Mouse (Mus musculus) splenic B cell, adult 2 months (primary cell): ENCODE data around the gene Syngap1.

Experiments
- DNase-seq: peaks from one replicate; pipeline ENCODE4 v3.0.0-alpha.2; 2011; ENCODE audit warnings: low read depth, low spot score
- H3K27me3 ChIP-seq: 2 replicates; pipeline ENCODE4 v1.6.1; 2012; ENCODE audit warnings: mild to moderate bottlenecking, low read length, moderate library complexity, mixed read lengths; ENCODE audit not compliant: control insufficient read depth, poor library complexity, insufficient read depth, severe bottlenecking
- H3K36me3 ChIP-seq: 2 replicates; pipeline ENCODE4 v1.6.1; 2012; ENCODE audit warnings: mild to moderate bottlenecking, low read length, moderate library complexity, mixed read lengths; ENCODE audit not compliant: control insufficient read depth, poor library complexity, insufficient read depth, severe bottlenecking

The Syngap1 gene

GRCm38 (mm10) chr17:26945824-26946495, 4.9 kb downstream of the Syngap1 start:
- Histone ChIP-seq H3K36me3 (no peaks in the 10 kb centered on the region), H3K27me3 (peaks cover 6% of the 10 kb centered on the region; the same call in 1 of the 2 replicates)
- no peak for DNase-seq

GRCm38 (mm10) chr17:26946567-26946966, 5.5 kb downstream of the Syngap1 start:
- DNase-seq = no peak
- Histone ChIP-seq H3K27me3 (peaks cover 4% of the 10 kb centered on the region; the same call in 1 of the 2 replicates), H3K36me3 (no peaks in the 10 kb centered on the region)

DNA sequence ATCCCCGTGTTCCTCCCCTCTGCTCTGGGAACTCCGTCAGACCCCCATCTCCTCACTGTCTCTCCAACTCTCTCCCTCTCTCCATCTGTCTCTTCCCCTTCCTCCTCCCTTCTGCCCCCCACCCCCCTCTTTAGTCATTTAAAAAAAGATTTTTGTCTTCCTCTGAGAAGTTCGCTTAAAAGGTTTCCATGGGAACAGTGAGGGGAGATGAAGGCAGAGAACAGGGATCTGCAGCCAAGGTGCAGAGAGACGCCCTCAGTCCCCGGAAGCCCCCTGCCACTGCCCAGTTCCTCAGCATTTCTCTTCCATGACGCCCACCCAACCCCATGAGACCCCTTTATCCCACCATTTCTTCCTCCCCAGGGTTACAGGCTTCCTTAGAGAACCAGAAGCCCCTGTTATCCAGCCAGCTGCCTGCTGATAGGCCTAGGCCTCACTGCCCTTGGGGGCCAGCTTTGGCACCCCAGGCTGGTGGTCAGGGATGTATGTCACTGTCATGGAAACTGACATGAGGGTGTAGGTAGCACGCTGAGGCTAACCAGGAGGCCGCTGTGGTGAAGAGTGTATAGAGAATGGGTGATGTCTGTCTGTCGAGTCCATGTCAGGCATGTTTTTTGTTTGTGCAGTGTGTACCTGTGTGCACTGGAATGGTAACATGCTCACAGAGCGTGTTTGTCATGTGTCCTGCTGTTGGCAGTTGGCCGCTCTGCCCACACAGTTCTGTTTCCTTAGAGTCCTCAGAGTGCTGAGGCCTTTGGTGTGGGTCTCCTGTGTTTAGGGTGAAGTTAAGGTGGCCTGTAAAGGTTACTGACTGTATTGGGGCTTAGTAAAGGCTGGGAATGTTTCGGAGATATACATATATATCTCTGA, 6.4 kb downstream of the Syngap1 start:
- Histone ChIP-seq H3K36me3 (no peaks in the 10 kb centered on the region), H3K27me3 (peaks cover 4% of the 10 kb centered on the region; the same call in 1 of the 2 replicates)
- no peak for DNase-seq

GRCm38 (mm10) chr17:26948316-26949050, 7.4 kb downstream of the Syngap1 start:
- Histone ChIP-seq H3K36me3 (no peaks in the 10 kb centered on the region), H3K27me3 (peaks cover 4% of the 10 kb centered on the region; the same call in 1 of the 2 replicates)
- no peak for DNase-seq

DNA sequence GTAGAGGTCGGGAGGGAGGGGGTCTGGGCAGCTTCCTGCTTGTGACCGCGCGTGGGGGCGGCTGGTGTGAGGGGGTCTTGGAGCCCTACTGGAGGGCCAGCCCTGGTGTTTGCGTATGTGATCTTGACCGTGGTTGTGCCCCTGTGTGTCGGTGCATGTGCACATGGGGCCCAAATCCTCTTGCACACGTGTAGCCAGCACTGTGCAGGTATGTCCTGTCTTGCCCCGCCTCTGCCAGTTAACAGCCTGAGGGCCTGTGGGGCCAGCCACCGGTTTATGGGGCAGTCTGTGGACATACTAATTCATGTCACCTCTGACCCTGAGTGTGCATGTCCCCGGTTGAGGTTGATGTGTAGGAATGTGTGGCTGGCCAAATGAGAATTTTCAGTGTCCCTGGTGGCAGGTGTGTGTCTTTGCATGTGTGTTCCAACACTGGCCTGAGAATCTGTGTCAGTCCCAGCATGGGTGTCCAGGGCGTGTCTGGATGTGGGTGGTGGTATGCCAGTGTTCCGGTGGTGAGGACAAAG, 8.1 kb downstream of the Syngap1 start:
- peak; percentile 50 for DNase-seq
- Histone ChIP-seq H3K27me3 (peaks cover 4% of the 10 kb centered on the region; the same call in 1 of the 2 replicates), H3K36me3 (no peaks in the 10 kb centered on the region)

- no peaks in the 10 kb centered on the region for H3K36me3 ChIP-seq
- peaks cover 4% of the 10 kb centered on the region; the same call in 1 of the 2 replicates for H3K27me3 ChIP-seq
- DNase-seq = no peak
These were observed 8.8 kb downstream of the Syngap1 start for GRCm38 (mm10) chr17:26949866-26950265.

- no peaks in the 10 kb centered on the region for H3K36me3 ChIP-seq
- H3K27me3 ChIP-seq = peaks cover 4% of the 10 kb centered on the region; the same call in 1 of the 2 replicates
- DNase-seq = no peak
These were observed 9.7 kb downstream of the Syngap1 start for GRCm38 (mm10) chr17:26950560-26951288.

- DNase-seq = peak; percentile 89
- Histone ChIP-seq H3K36me3 (no peaks in the 10 kb centered on the region), H3K27me3 (peaks cover 4% of the 10 kb centered on the region; the same call in 1 of the 2 replicates)
These were observed 10.4 kb downstream of the Syngap1 start for GRCm38 (mm10) chr17:26951406-26951805.

DNA sequence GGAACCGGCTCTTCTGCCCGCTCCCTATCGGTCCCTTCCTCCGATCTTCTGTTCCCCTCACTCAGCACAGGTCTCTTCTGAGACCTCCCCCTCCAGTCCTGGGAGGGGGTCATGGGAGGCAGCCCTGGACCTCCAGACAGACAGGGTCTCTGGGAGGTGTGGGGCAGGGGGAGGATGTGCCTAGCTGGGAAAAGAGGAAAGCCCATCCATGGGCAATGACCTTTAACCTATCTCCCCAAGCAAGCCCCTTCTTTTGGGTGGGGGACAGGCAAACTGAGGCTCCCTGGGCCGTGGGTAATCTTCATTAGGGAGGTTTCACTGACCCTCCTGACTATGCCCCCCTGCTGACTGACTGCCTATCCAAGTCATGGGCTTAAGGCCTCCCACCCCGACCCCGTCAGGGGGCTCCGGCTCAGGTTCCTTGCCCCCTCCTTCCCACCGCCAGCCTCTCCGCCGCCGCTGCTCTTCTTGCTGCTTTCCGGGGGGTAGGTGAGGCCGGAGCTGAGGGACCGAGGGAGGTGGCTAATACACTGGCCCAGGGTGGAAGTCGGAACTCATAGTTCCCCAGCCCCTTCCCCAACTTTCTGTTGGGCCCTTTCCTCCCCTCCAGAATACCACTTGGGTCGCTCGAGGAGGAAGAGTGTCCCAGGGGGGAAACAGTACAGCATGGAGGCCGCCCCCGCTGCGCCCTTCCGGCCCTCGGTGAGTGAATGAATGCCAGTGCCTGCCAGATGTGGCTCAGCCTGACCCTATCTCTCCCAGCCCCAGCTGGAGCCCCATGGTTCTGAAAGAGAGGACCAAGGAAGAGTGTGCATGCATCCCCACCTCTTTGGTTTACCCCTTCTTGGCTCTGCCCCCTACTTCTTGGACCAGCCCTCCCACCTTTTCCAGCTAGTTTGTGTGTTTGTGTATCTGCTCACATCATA, 11.2 kb downstream of the Syngap1 start:
- no peak for DNase-seq
- peaks cover 4% of the 10 kb centered on the region; the same call in 1 of the 2 replicates for H3K27me3 ChIP-seq

DNA sequence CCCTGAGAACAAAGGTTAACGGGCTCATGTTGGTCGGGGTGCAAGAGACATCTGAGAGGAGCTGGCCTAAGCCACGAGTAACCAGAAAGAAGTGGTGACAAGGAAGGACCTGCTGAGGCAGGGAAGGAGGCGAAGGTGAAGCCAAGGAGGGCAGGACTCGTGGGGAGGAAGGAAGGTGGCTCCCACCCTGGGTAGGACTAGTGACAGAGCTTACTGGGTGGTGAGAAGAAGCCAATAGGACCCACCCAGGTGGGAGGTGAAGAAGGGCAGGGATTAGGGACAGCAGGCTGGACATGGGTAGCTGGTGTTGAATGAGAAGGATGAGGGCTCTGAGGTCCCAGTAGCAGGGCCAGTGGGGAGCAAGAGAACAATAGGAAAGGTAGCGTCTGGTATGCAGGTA, 12.1 kb downstream of the Syngap1 start:
- peaks cover 4% of the 10 kb centered on the region; the same call in 1 of the 2 replicates for H3K27me3 ChIP-seq
- DNase-seq = no peak
- H3K36me3 ChIP-seq = no peaks in the 10 kb centered on the region

More for the DNA sequence above, 11.2 kb downstream of the Syngap1 start:
- no peaks in the 10 kb centered on the region for H3K36me3 ChIP-seq

DNA sequence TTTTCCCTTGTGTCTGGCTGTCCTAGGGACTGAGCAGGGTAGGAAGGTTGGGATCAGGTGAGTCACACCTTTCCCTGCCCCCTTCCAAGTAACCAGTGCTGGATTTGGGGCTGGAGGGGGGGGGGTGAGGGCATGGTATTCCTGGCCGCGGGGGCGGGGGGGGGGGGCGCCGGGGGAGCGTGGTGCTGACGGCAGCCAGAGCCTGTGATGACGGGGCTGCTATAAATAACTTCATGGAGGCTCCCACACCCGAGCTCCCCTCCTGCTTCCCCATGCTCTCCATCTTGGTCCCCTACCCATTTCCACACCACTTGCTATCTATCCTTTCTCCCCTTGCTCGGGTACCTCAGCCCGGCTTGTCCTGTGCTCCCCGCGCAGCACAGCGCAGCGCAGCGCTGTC, 12.7 kb downstream of the Syngap1 start:
- H3K36me3 ChIP-seq = no peaks in the 10 kb centered on the region
- H3K27me3 ChIP-seq = peaks cover 2% of the 10 kb centered on the region; the same call in 1 of the 2 replicates
- no peak for DNase-seq

DNA sequence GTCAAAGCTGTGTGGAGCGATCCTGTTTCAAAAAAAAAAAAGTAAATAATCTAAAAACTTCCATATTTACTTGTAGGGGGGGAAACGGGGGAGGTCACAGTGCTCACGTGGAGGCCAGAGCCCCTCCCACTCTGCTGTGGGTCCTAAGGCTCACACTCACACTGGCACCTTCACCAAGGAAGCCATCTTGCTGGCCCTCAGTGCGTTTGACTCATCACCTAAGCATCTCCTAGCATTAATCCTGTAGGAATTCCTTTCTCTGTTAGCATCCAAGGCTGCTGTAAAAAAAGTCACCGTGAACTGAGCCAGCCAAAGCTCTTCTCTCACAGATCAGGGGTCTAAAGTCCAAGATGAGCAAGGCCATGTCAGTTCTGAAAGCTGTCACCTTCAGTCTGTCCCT, 15.3 kb downstream of the Syngap1 start:
- DNase-seq = no peak
- Histone ChIP-seq H3K27me3 (no peaks in the 10 kb centered on the region; the same call in 1 of the 2 replicates), H3K36me3 (no peaks in the 10 kb centered on the region)

GRCm38 (mm10) chr17:26956895-26957294, 15.8 kb downstream of the Syngap1 start:
- Histone ChIP-seq H3K36me3 (no peaks in the 10 kb centered on the region), H3K27me3 (no peaks in the 10 kb centered on the region; the same call in 1 of the 2 replicates)
- no peak for DNase-seq
